Mouse (Mus musculus) neural tube, embryonic 10.5 days (tissue): ENCODE data around the gene P2rx4.
"Not testable (repeated sequence)": the region's sequence is repeated elsewhere in the genome, so short reads cannot be mapped to it uniquely, and the experiment has no call there.

Experiments
- DNase-seq: peaks from one replicate; pipeline ENCODE4 v3.0.0-alpha.2; 2017; ENCODE audit warnings: low spot score; ENCODE audit errors: extremely low spot score

The P2rx4 gene

DNA sequence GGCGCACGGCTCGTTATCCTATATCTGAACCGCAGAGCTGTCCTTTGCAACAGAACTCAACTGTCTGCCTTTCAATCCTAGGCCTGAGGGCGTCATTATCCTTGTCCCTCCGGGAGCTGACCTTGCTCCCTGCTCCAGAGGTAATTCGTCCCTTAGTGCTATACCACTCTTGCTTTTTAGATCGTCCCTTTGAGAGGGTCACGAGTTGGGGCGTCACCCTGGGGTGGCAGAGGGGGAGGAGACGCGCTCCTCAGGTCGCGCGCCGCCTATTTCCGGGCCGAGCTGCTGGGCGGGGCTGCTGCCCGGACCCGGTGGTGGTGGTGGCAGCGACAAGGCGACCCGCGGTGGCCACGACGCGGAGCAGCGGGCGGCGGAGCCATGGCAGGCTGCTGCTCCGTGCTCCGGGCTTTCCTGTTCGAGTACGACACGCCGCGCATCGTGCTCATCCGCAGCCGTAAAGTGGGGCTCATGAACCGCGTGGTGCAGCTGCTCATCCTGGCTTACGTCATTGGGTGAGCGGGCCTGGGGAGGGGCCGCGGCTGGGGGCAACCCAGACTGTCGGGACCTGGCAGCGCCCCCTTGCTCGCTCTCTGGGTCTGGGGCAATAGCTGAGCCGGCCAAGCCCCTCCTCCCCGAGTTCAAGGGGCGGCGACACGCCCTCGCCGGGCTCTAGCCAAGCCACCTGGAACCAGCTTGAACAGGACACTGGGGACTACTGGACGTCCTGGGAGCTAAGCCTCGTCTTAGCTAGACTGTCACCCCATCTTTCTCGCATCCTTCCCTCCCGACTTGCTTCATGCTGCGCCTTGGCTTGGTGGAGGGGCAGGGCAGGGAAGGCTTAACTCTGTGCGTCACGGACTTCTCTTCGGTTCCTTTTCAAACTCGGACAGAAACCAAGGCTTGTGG, at the start of gene P2rx4:
P2rx4 (plus strand) TSS at position 269 of the 906 bp plus-strand sequence.
- peak; percentile 78 for DNase-seq

DNA sequence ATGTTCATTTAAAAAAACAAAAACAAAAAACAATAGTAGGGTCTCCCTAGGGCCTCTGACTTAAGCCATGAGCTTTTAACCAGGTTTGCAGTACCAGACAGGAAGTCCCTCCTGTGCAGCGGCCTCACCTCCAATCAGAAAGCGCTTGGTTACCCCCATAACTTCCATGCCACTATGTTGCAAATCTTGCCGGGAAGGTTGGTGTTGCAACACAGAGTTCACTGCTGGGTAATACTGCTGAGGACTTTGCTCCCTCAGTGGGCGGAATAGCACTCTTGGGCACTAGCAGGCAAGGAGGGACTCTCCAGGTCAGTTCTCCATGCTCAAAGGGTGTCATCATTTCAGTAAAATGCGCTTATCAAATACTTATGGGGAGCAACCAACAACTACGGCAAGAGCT, 44.8 kb upstream of the P2rx4 start:
- DNase-seq, result no peak

DNA sequence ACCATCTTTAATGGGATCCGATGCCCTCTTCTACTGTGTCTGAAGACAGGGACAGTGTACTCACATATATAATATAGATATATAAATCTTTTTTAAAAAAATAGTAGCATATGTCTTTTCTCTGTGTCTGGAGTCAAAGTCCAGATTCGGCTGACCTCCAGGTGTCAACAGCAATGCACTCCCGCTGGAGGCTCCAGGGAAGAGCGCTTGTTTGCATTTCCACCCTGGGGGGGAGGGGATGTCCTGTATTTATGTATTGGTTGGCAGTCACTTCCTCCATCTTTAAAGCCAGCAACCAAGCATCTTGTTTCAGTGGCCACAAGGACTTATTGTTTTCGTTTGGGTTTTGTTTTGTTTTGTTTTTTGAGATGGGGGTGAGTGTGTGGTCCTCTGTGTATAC, 42.3 kb upstream of the P2rx4 start:
- DNase-seq, result no peak

DNA sequence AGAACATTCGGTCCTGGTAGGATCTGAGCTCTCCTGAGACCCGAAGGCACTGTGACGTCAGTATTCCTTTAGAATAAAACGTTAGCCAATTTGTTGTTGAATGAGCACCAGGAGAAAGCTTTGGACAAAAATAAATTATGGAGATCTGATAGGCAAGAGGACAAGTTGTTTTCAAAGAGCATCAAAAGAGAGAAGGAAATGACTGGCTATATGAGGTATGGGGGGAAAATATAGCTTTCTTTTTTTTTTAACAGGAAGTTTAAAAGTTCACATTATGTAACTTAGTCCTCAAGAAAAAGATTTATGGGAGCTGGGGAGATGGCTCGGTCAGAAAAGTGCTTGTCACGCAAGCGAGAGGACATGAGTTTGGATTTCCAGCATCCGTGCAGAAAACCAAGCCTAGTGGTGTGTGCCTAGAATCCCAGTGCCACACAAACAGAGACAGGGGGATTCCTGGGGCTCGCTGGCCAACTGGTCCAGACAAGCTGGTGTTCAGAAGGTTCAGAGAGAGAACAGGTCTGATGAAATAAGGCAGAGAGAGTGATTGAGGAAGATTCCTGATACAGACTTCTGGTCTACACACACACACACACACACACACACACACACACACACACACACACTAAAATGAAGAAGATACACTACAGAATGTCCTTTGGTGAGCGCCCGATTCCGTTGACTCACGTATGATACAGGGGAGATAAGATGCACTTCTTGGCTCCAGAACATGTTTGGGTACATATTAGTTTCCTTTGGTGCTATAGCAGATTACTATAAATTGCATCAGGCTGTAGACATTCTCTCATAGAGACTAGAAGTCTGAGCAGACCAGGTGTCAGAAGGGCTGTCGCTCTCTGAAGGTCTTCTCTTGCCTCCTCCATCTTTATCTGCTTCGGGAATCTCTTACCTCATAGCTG, 38.1 kb upstream of the P2rx4 start:
- DNase-seq, result no peak

DNA sequence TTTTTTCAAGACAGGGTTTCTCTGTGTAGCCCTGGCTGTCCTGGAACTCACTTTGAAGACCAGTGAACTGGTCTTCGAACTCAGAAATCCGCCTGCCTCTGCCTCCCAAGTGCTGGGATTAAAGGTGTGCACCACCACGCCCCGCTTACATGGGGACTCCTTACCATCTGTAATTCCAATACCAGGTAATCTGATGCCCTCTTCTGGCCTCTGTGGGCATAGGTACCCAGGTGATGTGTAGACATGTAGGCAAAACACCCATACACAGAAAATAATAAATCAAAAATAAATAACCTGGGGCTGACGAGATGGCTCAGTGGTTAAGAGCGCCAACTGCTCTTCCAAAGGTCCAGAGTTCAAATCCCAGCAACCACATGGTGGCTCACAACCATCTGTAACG, 35.7 kb upstream of the P2rx4 start:
- DNase-seq, result not testable (repeated sequence)

DNA sequence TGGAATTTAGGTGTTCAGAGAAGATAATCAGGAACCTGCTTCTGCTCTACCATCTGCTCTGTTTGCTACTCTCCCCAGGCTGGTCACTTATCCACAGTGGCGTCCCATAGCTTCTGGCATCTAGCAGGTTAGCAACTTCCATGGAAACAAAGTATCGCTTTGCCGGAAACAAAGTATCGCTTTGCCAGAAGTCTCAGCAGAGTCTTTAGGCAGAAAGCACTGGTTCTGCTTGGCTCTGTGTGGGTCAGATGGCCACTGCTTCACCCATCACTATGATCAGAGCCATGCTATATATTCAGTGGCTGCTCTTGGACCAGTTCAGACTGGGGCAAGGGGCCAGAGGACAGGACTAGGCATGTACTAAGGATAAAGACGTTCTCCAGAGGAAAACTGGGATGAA, 35.0 kb upstream of the P2rx4 start:
- DNase-seq, result no peak

DNA sequence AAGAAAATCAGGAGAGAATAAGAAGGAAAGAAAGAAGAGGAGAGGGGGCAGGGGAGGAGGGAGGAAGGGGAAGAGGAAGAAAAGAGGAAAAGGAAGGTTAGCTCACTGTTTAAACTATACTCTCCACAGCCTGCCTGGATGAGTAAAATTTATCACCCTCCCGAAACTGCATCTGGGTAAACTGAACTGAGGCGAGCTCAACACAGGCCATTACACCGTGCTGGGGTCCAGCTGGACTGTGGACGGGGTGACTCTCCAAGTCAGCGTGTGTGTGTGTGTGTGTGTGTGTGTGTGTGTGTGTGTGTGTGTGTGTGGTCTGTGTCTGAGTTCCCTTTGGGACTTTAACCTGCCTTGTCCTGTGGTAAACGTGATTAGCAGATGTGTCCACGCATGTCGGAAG, 31.3 kb upstream of the P2rx4 start:
- no peak for DNase-seq

DNA sequence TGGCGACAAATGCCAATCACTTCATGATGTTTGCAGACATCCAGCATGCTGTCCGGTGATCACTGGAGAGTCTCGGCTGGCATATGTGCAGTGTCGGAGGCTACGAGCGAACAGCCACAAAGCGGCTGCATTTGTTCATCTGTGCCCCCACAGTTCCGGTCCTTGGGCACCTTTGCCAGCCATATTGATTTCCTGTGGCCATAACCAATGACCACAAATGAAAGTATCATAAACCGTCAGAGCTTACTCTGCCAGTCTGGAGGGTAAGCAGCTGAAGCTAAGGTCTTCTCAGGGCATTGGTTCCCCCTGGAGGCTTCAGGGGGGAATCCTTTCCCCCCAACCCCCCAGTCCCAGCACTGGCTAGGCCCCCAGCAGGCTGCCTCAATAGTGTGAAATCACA, 29.4 kb upstream of the P2rx4 start:
- DNase-seq, result no peak

DNA sequence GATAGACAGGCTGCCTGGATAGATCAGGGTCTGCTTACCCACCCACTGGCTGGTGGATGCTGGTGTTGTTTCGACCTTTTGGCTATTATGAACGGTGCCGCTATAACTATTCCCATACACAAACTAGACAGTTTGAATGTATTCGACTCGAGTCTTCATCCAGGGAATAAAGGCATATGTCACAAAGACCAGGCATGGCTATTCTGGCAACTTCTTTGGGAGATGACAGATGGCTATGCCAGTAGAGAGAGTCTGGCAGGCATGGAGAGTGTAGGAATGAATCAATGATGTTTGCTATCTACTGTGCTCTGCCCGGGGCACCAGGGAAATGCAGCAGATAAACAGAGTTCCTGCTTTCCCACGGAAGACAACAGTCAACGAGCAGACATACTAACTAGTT, 27.5 kb upstream of the P2rx4 start:
- no peak for DNase-seq

DNA sequence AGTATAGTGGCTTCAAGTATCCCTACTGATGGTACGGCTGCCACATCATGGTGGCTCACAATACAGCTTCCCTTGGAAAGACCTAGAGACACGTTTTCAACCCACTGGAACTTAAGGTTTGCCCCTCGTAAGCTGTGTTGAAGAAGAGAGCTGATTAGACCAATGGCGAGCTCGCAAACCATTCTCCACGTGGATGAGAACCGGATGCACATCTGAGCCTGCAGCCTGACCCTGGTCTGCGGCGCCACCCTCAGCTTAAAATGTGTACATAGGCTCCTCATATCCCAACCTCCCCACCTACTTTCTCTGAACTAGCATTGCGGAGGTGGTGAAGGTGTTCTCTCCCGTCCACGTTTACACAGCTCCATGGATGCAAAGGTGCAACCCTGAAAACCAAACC, 26.1 kb upstream of the P2rx4 start:
- no peak for DNase-seq

DNA sequence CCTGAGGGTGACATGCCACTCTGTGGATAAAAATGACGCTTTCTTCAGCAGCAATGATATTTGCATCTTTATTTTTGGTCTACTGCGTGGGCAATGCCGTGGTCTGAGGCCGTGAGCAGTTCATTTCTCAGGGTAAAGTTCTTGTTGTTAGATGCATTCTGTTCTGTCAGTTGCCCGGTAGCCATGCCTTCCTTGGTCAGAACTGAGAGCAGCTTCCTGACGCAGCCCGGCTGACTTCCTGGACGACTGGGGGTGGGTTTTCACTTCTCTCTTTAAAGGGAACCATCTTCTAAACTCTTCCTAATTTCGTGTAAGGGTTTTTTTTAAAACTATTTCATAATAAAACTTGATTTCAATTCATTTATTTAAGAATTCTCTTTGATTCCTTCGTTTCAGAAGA, 23.4 kb upstream of the P2rx4 start:
- no peak for DNase-seq

DNA sequence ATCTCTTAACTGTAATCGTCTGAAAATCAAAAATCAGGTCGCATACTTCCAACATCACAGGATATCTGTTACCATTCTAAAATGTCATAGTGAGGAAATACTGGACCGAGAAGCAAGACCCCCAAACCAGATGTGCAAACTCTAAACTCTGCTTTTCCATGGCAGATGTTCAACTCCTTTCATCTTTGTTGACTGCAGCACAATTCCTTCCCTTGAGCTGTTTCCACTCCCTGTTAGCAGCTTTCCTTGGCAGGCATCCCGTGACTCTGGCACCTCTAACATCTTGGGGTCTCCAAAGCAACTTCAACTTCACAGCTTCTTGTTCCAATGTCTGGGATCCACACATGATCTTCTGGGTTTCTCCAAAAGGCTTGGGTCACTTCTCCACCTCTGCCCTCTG, 20.0 kb upstream of the P2rx4 start:
- DNase-seq, result no peak

DNA sequence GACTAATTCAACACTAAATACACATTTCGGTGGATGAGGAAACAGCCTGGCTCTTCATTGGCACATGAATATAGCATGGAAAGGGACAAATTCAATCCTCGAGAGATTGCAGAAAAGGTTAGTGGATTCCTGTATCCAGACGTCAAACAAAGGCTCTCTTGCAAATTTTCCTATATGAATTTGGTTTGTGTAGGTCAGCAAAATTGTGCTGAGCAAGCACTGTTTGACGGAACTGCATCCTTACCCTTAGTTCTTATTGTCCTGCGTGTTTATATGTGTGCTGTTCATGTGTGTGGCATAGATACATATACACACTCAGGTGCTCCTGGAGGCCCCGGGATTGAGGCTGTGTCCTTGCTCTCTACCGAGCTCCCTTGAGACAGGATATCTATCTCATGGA, 18.2 kb upstream of the P2rx4 start:
- no peak for DNase-seq

DNA sequence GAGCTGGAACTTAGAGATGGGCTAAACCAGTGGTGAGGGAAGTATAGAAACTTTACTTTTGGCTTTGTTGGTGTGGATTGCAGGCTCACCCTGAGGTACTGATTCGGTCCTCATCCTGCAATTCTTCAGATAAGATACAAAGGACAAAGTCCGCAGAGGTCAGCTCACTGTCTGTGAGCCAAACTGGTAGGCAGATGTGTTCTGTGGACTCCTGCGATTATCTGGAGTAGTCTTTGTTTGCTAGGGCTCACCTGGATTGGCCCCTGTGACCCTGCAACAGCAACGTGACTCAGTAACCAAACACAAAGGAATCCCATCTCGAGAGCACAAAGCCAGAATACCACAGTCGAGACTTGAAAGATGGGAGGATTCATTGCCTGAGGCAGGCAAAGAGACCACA, 16.9 kb upstream of the P2rx4 start:
- no peak for DNase-seq

DNA sequence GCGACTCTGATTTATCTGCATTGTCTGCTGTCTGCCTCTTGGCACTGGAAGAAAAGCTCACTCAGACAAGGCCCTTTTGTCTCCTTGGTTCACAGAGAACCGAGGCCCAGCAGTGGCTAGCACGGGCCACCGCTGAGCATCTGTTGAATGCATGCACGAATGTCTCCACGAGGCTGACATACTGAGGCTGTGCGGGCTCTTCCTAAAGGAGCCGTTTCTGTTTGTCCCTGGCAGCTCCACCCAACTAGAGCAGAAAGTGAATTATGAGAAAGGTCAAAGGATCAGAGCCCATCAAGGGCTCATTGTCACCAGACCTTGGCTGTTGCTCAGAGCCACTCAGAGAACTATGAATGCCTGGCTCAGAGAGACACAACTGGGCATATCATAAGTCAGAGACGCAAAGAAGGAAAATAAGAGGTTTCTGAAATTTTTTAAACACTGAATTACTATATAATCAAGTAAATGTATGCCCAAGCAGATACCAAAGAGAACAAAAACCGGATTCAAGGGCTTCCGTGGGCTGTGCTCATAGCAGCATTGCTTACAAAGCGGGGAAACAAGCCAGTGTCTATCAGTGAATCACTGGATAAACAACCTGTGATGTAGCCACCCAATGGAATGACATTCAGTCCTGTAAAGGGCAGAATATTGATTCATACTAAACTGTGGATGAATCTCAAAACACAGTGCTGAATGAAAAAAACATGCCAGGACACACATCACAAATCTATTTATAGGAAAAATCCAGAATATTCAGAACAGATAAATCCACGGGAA, 13.7 kb upstream of the P2rx4 start:
- peak; percentile 69 for DNase-seq

DNA sequence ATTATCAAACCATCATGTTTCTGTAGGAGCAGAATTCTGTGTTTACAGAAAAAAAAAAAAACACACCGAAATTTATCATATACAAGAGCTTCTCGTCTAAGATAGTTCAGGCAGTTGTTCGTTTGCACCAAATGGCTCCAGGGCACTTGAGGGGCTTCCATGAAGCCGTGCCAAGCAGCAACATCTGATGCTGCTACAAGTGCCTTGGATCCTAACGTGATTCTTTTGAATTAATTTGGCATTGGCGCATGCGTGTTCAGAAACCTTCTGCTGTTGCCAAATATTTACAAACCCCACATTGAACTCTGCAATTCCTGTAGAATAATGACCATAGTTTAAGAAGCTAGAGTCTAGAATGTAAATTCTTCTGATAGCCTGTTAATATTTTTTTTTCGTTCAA, 11.8 kb upstream of the P2rx4 start:
- no peak for DNase-seq

DNA sequence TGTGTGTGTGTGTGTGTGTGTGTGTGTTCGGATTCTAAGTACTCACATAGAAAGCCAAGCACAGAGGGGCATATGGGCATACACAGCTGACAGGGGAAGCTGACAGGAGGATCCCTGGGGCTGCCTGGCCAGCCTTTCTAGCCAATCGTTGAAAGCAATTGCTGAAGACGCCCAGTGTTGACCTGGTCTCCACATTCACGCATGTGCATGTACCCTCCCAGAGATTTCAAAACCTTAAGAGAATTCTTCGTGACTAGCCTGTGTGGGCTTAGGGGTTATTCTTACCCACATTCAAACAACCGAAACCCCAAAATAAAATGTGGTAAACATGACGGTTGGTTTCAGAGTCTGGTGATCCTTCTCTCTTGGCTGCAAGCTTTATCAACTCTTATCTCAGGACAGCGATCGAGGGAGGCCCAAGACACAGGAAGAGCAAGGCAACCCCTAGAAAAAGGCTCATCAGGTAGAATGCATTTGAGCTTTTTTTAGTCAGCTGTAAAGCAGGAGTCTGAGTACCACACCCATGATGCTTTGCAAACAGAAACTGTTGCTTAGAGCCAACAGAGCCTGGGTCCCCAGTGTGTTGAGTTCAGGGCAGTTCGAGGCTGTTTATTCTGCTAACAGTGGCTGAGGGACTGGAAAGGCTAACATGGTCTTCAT, 9.2 kb upstream of the P2rx4 start:
- DNase-seq, result no peak

DNA sequence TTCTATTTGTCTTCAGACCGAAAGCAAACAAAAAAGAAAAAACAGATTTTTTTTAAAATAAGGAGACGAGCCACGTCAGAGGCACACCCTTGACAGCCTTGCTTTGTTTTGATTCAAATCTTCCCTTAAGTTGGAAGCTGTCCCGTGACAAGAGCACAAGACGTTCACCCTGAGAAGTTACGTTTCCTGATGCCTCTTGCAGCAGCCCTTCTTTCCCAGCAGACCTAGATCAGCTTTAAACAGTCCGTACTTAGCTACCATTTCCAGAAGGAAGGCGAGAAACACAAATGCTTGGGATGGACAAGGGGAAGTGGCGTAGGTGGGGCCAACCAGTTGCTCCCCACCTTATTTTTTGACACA, 8.7 kb upstream of the P2rx4 start:
- no peak for DNase-seq

DNA sequence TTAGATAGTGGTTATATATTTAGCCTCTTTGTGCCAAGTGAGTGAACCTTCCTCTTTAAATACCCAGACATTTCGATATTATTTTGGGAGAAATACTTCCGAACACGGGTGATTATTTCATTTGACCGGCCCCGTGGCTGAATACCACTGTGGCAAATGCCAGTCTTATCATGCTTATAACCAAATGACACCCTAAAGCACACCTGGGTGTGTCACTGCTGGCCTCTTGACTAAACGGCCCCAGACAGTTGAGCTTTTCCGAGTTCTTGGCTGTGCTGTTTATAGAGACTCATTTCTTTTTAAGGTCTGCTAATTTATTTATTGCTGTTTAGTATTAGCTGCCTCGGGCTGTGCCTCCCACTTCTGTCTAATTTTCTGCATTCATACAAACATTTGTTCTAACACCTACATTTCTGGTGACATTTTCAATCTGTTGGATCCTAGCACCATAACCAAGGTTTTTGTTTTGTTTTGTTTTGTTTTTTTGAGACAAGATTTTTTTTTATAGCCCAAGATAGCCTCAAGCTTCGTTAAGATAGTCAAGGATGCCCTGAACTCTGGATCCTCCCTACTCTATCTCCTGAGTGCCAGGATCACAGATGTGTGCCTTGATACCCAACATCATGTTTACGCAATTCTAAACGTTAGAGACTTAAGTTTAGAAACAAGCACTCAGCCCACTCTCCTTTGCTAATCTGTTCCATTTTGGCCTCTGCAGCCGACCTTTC, 7.1 kb upstream of the P2rx4 start:
- no peak for DNase-seq

DNA sequence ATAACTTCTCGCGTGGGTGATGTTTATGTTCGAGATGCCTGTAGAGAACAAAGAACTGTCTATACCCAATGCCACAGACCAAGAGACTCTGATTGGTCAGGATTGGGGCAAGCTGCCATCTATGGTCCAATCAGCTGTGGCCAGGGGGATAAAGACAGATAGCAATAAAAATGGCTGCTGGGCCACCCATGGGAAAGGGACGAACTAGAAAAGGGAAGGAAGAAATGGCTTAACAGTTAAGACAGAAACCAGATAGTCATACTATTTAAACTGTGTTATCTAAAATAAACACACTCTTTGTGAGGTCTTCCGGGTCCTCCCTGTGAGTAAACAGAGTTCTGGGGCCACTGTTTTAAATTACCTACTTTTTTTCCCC, 6.5 kb upstream of the P2rx4 start:
- no peak for DNase-seq

DNA sequence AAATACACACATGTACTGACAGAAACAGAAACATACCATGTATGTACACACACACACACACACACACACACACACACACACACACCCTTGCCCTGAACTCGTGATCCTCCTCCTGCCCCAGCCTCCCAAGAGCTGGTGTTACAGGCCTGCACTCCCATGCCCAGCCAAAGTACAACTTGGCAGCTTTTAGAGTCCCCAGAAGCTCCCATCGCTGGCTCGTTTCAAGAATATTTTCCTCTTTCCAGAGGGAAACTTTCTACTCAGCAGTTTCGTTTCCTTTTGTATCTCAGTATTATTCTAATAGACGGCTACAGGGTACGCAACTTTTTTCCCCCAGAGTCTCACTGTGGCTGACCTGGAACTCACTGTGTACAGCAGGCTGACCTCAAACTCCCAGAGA, 5.2 kb upstream of the P2rx4 start:
- no peak for DNase-seq
